Mouse (Mus musculus) ES-Bruce4 (cell line): ENCODE data around the gene Rnd2.
A peak's percentile ranks its signal among the peaks of the same experiment; 100 is the strongest.

Source experiments
- CTCF ChIP-seq: IDR thresholded peaks from one replicate; pipeline ENCODE4 v1.8.1; 2011; ENCODE audit warnings: low read depth, low read length
- EP300 ChIP-seq: IDR thresholded peaks from 2 replicates; pipeline ENCODE4 v1.6.1; 2011; ENCODE audit warnings: low read depth, low read length; ENCODE audit not compliant: insufficient read depth
- POLR2A ChIP-seq: IDR thresholded peaks from one replicate; pipeline ENCODE4 v1.8.1; 2011; ENCODE audit warnings: low read length; ENCODE audit not compliant: insufficient read depth

DNA sequence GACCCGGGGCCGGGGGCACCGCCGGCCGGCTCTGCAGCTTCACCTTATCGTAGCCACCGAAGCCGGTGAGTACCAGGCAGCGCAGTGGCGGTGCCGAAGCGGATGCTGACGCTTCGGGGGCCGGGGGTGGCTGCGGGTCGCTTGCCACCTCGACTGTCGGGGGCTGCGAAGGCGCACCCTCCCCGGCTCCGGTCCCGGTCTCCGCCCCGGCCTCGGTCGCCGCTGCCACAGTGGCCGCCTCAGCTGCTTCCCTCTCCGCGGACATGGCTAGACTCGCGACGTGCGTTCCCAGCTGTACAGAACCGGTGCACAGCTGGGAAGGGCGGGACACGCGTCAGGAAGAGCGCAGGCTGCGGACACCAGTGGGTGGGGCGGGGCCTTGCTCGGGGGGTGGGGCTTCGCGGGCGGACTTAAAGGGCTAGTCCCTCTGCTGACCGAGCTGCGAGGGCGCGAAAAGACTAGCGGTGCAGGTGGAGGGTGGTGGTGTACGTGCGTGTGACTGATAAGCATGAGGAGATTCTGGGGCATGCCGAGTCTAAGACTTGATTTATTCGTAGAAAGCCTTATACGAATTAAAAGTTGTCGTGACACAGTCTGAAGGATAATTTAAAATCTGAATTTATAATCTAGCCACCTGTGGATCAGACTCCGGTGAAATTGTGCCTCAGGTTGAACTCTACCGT is 1.2 kb downstream of the Rnd2 start, which contains the start of gene Vat1:
- TF ChIP-seq POLR2A (peak; percentile 12), CTCF (no peak), EP300 (no peak)
